Mouse (Mus musculus) right cerebral cortex, postnatal 14 days (tissue): ENCODE measurements around the gene Sctr.

Source experiments
- DNase-seq: peaks from one replicate; pipeline ENCODE4 v3.0.0; 2022

The Sctr gene

GRCm38 (mm10) chr1:120109741-120110432 lies 103.2 kb downstream of the Sctr start:
- no peak for DNase-seq

DNA sequence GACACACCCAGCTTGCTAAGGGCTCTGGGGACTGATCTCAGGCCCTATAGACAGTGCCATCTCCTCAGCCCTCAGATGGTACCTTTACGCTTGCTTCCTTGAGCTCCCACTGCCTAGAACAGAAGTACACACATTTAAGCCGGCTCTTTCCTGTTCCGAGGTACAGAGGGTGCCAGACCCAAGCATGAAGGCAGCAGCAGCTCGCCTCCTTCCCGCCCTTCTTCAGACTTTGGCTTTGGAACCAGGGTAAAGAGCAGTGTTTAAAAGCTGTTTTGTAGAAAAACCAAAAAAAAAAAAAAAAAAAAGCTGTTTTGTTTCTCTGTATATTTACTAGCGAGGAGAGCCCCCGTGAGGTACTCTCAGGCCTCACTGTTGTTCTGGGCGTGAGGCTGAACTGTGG lies 105.1 kb downstream of the Sctr start:
- DNase-seq: no peak

DNA sequence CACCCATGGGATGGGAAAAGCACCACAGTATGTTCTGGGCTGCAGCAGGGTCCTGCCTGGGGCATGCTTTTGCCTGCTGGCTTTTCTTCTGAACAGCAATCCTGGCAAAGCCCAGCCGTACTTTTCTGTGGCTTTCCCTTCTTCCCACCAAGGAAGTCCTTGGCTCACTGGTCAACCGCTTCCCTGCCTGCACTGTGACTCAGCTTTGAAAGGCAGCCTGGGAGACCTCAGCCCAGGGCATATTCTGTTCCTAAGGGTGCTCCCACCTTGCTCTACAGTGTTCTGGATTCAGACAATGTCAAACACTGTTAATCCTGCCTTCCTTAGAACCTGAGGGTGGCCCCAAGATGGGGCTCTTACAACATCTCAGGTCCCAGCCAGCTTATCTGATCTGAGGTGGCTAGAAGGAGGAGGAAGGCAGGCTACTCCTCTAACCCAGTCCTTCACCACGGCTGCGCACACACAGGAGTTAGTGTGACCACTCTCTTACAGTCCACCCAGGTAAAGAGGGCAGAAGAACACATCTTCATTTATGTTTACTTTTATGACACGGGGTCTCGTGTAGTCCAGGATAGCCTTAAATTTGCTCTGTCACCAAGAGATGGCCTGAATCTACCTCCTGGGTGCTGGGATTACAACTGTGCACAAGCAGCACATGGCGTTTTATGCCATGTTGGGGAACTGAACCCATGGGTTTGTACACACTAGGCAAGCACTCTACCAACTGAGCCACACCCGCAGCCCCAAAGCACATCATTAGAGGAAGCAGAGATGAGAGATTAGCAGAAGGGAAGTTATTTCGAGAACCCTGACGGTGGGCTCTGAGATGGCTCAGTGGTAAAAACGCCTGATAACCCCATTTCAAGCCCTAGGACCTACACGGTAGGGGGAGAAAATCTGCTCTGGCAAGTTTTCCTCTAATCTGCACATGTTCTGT lies 105.8 kb downstream of the Sctr start:
- no peak for DNase-seq
